Mouse (Mus musculus): Measurements from ENCODE around the gene Slc7a11. TPM values are rescaled to one million over a fixed set of nuclear protein-coding genes. Genes with fewer than 3 reads are reported as not detected.

Gene Slc7a11
- polyA plus RNA-seq, 1 experiment from 2014 or later = 2.8 TPM

- H3K4me2 ChIP-seq (ENCODE audit: low read length) = no peak overlapping the region
- 56% methylated on average over 12 of the region's 12 CpGs for WGBS
- no peaks in the 10 kb centered on the region for H3K9me3 ChIP-seq (ENCODE audit: control insufficient read depth, low read length)
- no peaks in the 10 kb centered on the region for H3K4me1 ChIP-seq (replicated peaks; ENCODE audit: control insufficient read depth, insufficient read depth, low read length)
- H3K27me3 ChIP-seq (replicated peaks; ENCODE audit: control insufficient read depth, insufficient read depth, low read length) = no peaks in the 10 kb centered on the region
- H3K4me3 ChIP-seq (replicated peaks; ENCODE audit: low read length) = no peak overlapping the region
- H3K9ac ChIP-seq (replicated peaks; ENCODE audit: low read depth, low read length) = no peak overlapping the region
- H3K36me3 ChIP-seq (ENCODE audit: control insufficient read depth, insufficient read depth) = no peaks in the 10 kb centered on the region
- ATAC-seq = no peak
- no peak overlapping the region for H3K27ac ChIP-seq (ENCODE audit: low read length)
Observed at GRCm38 (mm10) chr3:49908426-49909341, 534.7 kb downstream of the Slc7a11 start.

GRCm38 (mm10) chr3:49893945-49894344 is 549.5 kb downstream of the Slc7a11 start:
- Histone ChIP-seq H3K9me3 (ENCODE audit: control insufficient read depth, low read length) (no peaks in the 10 kb centered on the region), H3K9ac (replicated peaks; ENCODE audit: low read depth, low read length) (no peak overlapping the region), H3K4me2 (ENCODE audit: low read length) (no peak overlapping the region), H3K27me3 (replicated peaks; ENCODE audit: control insufficient read depth, insufficient read depth, low read length) (no peaks in the 10 kb centered on the region), H3K4me1 (replicated peaks; ENCODE audit: control insufficient read depth, insufficient read depth, low read length) (no peaks in the 10 kb centered on the region), H3K27ac (ENCODE audit: low read length) (no peak overlapping the region), H3K4me3 (replicated peaks; ENCODE audit: low read length) (no peak overlapping the region), H3K36me3 (ENCODE audit: control insufficient read depth, insufficient read depth) (no peaks in the 10 kb centered on the region)
- ATAC-seq = no peak

- peaks cover 2% of the 10 kb centered on the region; the same call in 1 of the 2 replicates for H3K4me1 ChIP-seq (replicated peaks; ENCODE audit: control insufficient read depth, insufficient read depth, low read length)
- 47% methylated on average over 2 of the region's 2 CpGs for WGBS
- H3K27me3 ChIP-seq (replicated peaks; ENCODE audit: control insufficient read depth, insufficient read depth, low read length) = no peaks in the 10 kb centered on the region
- H3K9me3 ChIP-seq (ENCODE audit: control insufficient read depth, low read length) = no peaks in the 10 kb centered on the region
- no peak overlapping the region for H3K4me2 ChIP-seq (ENCODE audit: low read length)
- H3K4me3 ChIP-seq (replicated peaks; ENCODE audit: low read length) = no peak overlapping the region
- H3K9ac ChIP-seq (replicated peaks; ENCODE audit: low read depth, low read length) = no peak overlapping the region
- H3K36me3 ChIP-seq (ENCODE audit: control insufficient read depth, insufficient read depth) = no peaks in the 10 kb centered on the region
- no peak for ATAC-seq
- no peak overlapping the region for H3K27ac ChIP-seq (ENCODE audit: low read length)
Observed at GRCm38 (mm10) chr3:49887359-49887758, 556.1 kb downstream of the Slc7a11 start.

- no peak overlapping the region for H3K4me3 ChIP-seq (replicated peaks; ENCODE audit: low read length)
- no peaks in the 10 kb centered on the region for H3K9me3 ChIP-seq (ENCODE audit: control insufficient read depth, low read length)
- H3K27ac ChIP-seq (ENCODE audit: low read length) = no peak overlapping the region
- H3K4me1 ChIP-seq (replicated peaks; ENCODE audit: control insufficient read depth, insufficient read depth, low read length) = peaks cover 2% of the 10 kb centered on the region; the same call in 1 of the 2 replicates
- H3K27me3 ChIP-seq (replicated peaks; ENCODE audit: control insufficient read depth, insufficient read depth, low read length) = no peaks in the 10 kb centered on the region
- H3K4me2 ChIP-seq (ENCODE audit: low read length) = no peak overlapping the region
- 10% methylated on average over 8 of the region's 8 CpGs for WGBS
- no peaks in the 10 kb centered on the region for H3K36me3 ChIP-seq (ENCODE audit: control insufficient read depth, insufficient read depth)
- ATAC-seq = peak; percentile 86
- no peak overlapping the region for H3K9ac ChIP-seq (replicated peaks; ENCODE audit: low read depth, low read length)
Observed at GRCm38 (mm10) chr3:49886220-49886945, 557.0 kb downstream of the Slc7a11 start.

GRCm38 (mm10) chr3:49880496-49880895 is 562.9 kb downstream of the Slc7a11 start:
- H3K4me2 ChIP-seq (ENCODE audit: low read length) = no peak overlapping the region
- no peaks in the 10 kb centered on the region for H3K27me3 ChIP-seq (replicated peaks; ENCODE audit: control insufficient read depth, insufficient read depth, low read length)
- H3K27ac ChIP-seq (ENCODE audit: low read length) = no peak overlapping the region
- no peak overlapping the region for H3K9ac ChIP-seq (replicated peaks; ENCODE audit: low read depth, low read length)
- H3K36me3 ChIP-seq (ENCODE audit: control insufficient read depth, insufficient read depth) = no peaks in the 10 kb centered on the region
- H3K4me1 ChIP-seq (replicated peaks; ENCODE audit: control insufficient read depth, insufficient read depth, low read length) = no peaks in the 10 kb centered on the region
- ATAC-seq = no peak
- H3K9me3 ChIP-seq (ENCODE audit: control insufficient read depth, low read length) = no peaks in the 10 kb centered on the region
- no peak overlapping the region for H3K4me3 ChIP-seq (replicated peaks; ENCODE audit: low read length)

GRCm38 (mm10) chr3:49870786-49871185 is 572.6 kb downstream of the Slc7a11 start:
- 82% methylated on average over 3 of the region's 3 CpGs for WGBS
- no peak overlapping the region for H3K4me3 ChIP-seq (replicated peaks; ENCODE audit: low read length)
- no peaks in the 10 kb centered on the region for H3K27me3 ChIP-seq (replicated peaks; ENCODE audit: control insufficient read depth, insufficient read depth, low read length)
- ATAC-seq = no peak
- H3K4me2 ChIP-seq (ENCODE audit: low read length) = no peak overlapping the region
- H3K4me1 ChIP-seq (replicated peaks; ENCODE audit: control insufficient read depth, insufficient read depth, low read length) = peaks cover 15% of the 10 kb centered on the region
- no peaks in the 10 kb centered on the region for H3K9me3 ChIP-seq (ENCODE audit: control insufficient read depth, low read length)
- H3K9ac ChIP-seq (replicated peaks; ENCODE audit: low read depth, low read length) = no peak overlapping the region
- no peak overlapping the region for H3K27ac ChIP-seq (ENCODE audit: low read length)
- no peaks in the 10 kb centered on the region for H3K36me3 ChIP-seq (ENCODE audit: control insufficient read depth, insufficient read depth)

- H3K36me3 ChIP-seq (ENCODE audit: control insufficient read depth, insufficient read depth) = no peaks in the 10 kb centered on the region
- ATAC-seq = peak; percentile 63
- WGBS = 12% methylated on average over 4 of the region's 4 CpGs
- no peaks in the 10 kb centered on the region for H3K9me3 ChIP-seq (ENCODE audit: control insufficient read depth, low read length)
- no peak overlapping the region for H3K4me3 ChIP-seq (replicated peaks; ENCODE audit: low read length)
- H3K27ac ChIP-seq (ENCODE audit: low read length) = no peak overlapping the region
- H3K9ac ChIP-seq (replicated peaks; ENCODE audit: low read depth, low read length) = no peak overlapping the region
- H3K4me1 ChIP-seq (replicated peaks; ENCODE audit: control insufficient read depth, insufficient read depth, low read length) = peaks cover 15% of the 10 kb centered on the region
- H3K4me2 ChIP-seq (ENCODE audit: low read length) = no peak overlapping the region
- H3K27me3 ChIP-seq (replicated peaks; ENCODE audit: control insufficient read depth, insufficient read depth, low read length) = no peaks in the 10 kb centered on the region
Observed at GRCm38 (mm10) chr3:49867951-49868584, 575.3 kb downstream of the Slc7a11 start.

- Histone ChIP-seq H3K27ac (ENCODE audit: low read length) (no peak overlapping the region), H3K9me3 (ENCODE audit: control insufficient read depth, low read length) (no peaks in the 10 kb centered on the region), H3K9ac (replicated peaks; ENCODE audit: low read depth, low read length) (no peak overlapping the region), H3K36me3 (ENCODE audit: control insufficient read depth, insufficient read depth) (no peaks in the 10 kb centered on the region), H3K4me1 (replicated peaks; ENCODE audit: control insufficient read depth, insufficient read depth, low read length) (peaks cover 15% of the 10 kb centered on the region), H3K27me3 (replicated peaks; ENCODE audit: control insufficient read depth, insufficient read depth, low read length) (no peaks in the 10 kb centered on the region), H3K4me2 (ENCODE audit: low read length) (no peak overlapping the region), H3K4me3 (replicated peaks; ENCODE audit: low read length) (no peak overlapping the region)
- no peak for ATAC-seq
- 26% methylated on average over 7 of the region's 7 CpGs for WGBS
Observed at GRCm38 (mm10) chr3:49867147-49867950, 576.1 kb downstream of the Slc7a11 start.

Measured in forebrain, embryonic 16.5 days (tissue).